Mouse (Mus musculus) liver, embryonic 16.5 days (tissue): Measurements from ENCODE around the gene Selenoo. TPM values are rescaled to one million over a fixed set of nuclear protein-coding genes. Genes with fewer than 3 reads are reported as not detected.

Experiments
- ATAC-seq: fragments of 200-750 bp; cut with Nextera tagmentation; 2 replicates; pipeline ENCODE4 v1.8.0; 2017; ENCODE audit warnings: low read depth, mild to moderate bottlenecking, moderate number of reproducible peaks, moderate library complexity
- H3K27ac ChIP-seq: fragments of 300-500 bp; sonication (generic); 2 replicates; pipeline ENCODE4 v1.5.1; 2014; ENCODE audit warnings: mild to moderate bottlenecking, low read length
- H3K27me3 ChIP-seq: fragments of 300-500 bp; sonication (generic); 2 replicates; pipeline ENCODE4 v1.6.1; 2014; ENCODE audit warnings: low read depth, low read length, mixed read lengths; ENCODE audit not compliant: control insufficient read depth, insufficient read depth
- H3K36me3 ChIP-seq: fragments of 300-500 bp; sonication (generic); 2 replicates; pipeline ENCODE4 v1.6.1; 2014; ENCODE audit warnings: mild to moderate bottlenecking; ENCODE audit not compliant: control insufficient read depth, insufficient read depth
- H3K4me1 ChIP-seq: fragments of 300-500 bp; sonication (generic); 2 replicates; pipeline ENCODE4 v1.6.1; 2014; ENCODE audit warnings: low read depth, low read length, mixed read lengths; ENCODE audit not compliant: control insufficient read depth
- H3K4me2 ChIP-seq: fragments of 300-500 bp; sonication (generic); 2 replicates; pipeline ENCODE4 v1.6.1; 2014; ENCODE audit warnings: low read depth, low read length, mixed read lengths
- H3K4me3 ChIP-seq: fragments of 300-500 bp; sonication (generic); 2 replicates; pipeline ENCODE4 v1.5.1; 2014; ENCODE audit warnings: low read depth, mild to moderate bottlenecking, low read length
- H3K9ac ChIP-seq: fragments of 300-500 bp; sonication (generic); 2 replicates; pipeline ENCODE4 v1.6.1; 2014; ENCODE audit warnings: low read depth, low read length
- H3K9me3 ChIP-seq: fragments of 300-500 bp; sonication (generic); replicated peaks from 2 replicates; pipeline ENCODE4 v1.6.1; 2016; ENCODE audit warnings: low read length; ENCODE audit not compliant: control insufficient read depth
- WGBS: fragments of 180-500 bp; shearing (Covaris S2); extraction: QIAGEN DNeasy Blood & Tissue Kit; methylation state at CpG from one replicate; pipeline ENCODE4 v1.1.7; 2014; ENCODE audit not compliant: insufficient replicate concordance; 5-methylcytosine and 5-hydroxymethylcytosine counted together
- polyA plus RNA-seq: library from polyadenylated mRNA; unstranded; fragments of >200 nt; fragmentation: Nextera tagmentation; extraction: Ambion mirVana; gene quantifications from 2 replicates; pipeline ENCODE4 v1.2.1, GENCODE M21; 2015

The Selenoo gene
- polyA plus RNA-seq, 1 experiment from 2014 or later, result 9.1 TPM

DNA sequence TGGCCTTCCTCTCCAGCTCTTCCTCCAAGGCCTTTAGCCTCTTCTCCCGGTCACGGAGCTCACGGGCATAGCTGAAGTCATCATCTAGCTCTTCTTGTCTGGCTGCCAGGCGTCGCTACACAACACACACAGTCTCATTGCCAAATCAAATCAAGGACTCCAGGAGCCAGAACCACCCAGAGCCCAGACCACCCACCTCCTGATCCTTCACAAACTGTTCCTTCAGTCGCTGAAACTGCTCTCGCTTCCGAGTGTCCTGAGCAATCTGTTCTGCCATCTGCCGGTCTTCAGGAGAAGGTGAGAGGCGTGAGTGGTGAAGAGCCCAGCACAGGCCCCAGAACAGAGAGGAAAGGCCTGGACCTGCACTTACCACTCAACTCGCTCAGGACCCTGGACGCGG is 17.2 kb downstream of the Selenoo start:
- Histone ChIP-seq H3K4me3 (no peak overlapping the region), H3K9me3 (no peaks in the 10 kb centered on the region), H3K4me1 (no peaks in the 10 kb centered on the region), H3K9ac (no peak overlapping the region), H3K4me2 (no peak overlapping the region), H3K27me3 (no peaks in the 10 kb centered on the region), H3K36me3 (peaks cover 56% of the 10 kb centered on the region), H3K27ac (no peak overlapping the region)
- ATAC-seq, result no peak
- 86% methylated on average over 13 of the region's 13 CpGs for WGBS

DNA sequence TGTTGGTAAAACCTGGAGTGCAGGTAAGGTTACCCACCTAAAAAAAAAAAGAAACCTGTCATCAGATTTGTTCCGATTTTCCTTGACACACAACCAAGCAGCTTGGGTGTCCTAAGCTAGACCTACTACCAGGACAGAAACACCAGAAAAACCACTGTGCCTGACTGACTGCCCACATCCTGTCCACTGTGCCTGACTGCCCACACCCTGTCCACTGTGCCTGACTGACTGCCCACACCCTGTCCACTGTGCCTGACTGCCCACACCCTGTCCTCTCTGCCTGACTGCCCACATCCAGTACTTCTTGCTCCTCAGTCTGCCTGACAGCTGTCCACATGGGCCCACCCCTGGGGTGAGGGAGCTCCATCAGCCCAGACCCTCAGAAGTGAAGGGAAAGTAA is 18.1 kb downstream of the Selenoo start:
- 69% methylated on average over 1 of the region's 1 CpGs for whole genome bisulfite sequencing
- no peak overlapping the region for H3K4me3 ChIP-seq
- H3K36me3 ChIP-seq, result peaks cover 52% of the 10 kb centered on the region
- H3K4me2 ChIP-seq, result no peak overlapping the region
- H3K27me3 ChIP-seq, result no peaks in the 10 kb centered on the region
- no peak overlapping the region for H3K27ac ChIP-seq
- no peaks in the 10 kb centered on the region for H3K9me3 ChIP-seq
- no peak for ATAC-seq
- H3K9ac ChIP-seq, result no peak overlapping the region
- H3K4me1 ChIP-seq, result no peaks in the 10 kb centered on the region

DNA sequence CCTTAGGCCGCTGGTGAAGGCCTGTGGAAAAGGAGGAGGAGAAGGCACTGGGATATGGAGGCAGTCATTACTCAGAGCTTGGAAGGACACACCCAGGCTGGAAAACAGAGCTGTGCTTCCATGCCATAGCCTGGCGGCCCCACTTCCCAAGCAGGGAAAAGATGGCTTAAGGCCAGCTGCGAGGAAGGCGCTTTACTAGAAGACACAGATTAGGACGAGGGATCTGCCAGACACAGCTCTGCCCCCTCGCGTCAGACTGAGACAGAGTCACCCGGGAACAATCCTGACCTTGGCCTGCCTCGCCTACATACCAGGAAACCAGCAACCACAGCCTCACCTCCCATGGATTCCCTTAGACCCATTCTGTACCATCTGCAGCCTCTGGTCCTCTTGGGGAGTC is 21.3 kb downstream of the Selenoo start:
- Histone ChIP-seq H3K27ac (no peak overlapping the region), H3K27me3 (no peaks in the 10 kb centered on the region), H3K4me2 (no peak overlapping the region), H3K4me3 (no peak overlapping the region), H3K9me3 (no peaks in the 10 kb centered on the region), H3K9ac (no peak overlapping the region), H3K36me3 (peaks cover 40% of the 10 kb centered on the region), H3K4me1 (no peaks in the 10 kb centered on the region)
- ATAC-seq, result no peak
- 77% methylated on average over 9 of the region's 9 CpGs for WGBS

DNA sequence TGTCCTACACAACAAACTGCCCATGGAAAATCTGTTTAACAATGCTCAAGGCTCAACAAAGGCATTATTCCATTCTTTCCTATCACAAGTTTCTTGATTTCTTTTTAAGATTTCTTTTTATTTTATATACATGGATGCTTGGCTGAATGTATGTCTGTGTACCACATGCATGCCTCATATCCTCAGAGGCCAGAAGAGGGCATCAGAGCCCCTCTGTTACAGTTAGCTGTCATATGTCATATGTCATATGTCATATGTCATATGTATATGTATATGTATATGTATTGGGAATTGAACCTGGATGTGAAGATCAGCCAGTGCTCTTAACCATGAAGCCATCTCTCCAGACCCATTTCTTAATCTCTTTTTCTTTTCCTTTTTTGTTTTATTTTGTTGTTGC is 29.1 kb downstream of the Selenoo start:
- Histone ChIP-seq H3K9ac (no peak overlapping the region), H3K9me3 (no peaks in the 10 kb centered on the region), H3K36me3 (peaks cover 16% of the 10 kb centered on the region), H3K27me3 (no peaks in the 10 kb centered on the region), H3K4me1 (peaks cover 24% of the 10 kb centered on the region), H3K27ac (no peak overlapping the region), H3K4me2 (no peak overlapping the region), H3K4me3 (no peak overlapping the region)
- no peak for ATAC-seq

DNA sequence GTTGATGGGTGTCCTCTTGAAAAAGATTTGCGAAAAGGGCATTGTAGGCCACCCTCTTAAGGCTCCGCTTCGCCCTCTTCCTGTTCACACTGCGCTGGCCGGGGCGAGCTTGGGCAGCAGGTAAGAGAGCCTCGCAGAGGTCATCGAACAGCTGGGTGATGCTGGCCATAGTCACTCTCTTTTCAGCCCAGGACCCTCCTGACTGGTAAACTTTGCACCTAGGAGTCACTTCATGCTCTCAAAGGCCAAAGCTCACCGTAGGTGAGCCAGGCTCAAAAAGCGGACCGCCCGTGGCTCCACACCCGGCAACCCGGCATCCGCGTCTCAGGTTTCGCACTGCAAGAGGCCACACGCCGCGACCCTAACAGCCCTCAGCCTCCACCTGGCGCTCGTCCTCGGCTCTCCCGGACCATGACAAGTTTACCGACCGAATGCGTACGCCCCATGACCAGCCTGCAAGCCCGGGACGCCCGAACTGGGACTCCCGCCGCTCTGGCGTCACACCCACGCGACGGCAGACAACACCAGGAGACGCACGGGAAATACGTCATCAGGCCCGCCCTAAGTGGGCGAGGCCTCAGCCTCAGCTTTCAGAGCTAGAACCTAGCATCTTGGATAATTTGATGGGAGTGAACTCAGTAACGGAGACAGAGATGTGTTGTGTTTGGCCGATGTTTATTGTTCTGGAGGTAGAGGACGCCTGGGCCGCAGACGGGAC is 33.9 kb downstream of the Selenoo start, which contains the start of gene Tubgcp6:
TSS of gene Tubgcp6 (minus strand) at position 464 of the 718 bp plus-strand sequence.
- under 1% methylated on average over 47 of the region's 47 CpGs for WGBS
- H3K36me3 ChIP-seq, result no peaks in the 10 kb centered on the region
- H3K9me3 ChIP-seq, result no peaks in the 10 kb centered on the region
- H3K9ac ChIP-seq, result peak within 1 kb of the TSS; percentile 85
- H3K27ac ChIP-seq, result peak within 1 kb of the TSS; percentile 75
- H3K4me2 ChIP-seq, result peak within 1 kb of the TSS; percentile 90
- peak within 1 kb of the TSS; percentile 91 for H3K4me3 ChIP-seq
- H3K27me3 ChIP-seq, result no peaks in the 10 kb centered on the region
- ATAC-seq, result peak; percentile 91
- peaks cover 36% of the 10 kb centered on the region for H3K4me1 ChIP-seq

DNA sequence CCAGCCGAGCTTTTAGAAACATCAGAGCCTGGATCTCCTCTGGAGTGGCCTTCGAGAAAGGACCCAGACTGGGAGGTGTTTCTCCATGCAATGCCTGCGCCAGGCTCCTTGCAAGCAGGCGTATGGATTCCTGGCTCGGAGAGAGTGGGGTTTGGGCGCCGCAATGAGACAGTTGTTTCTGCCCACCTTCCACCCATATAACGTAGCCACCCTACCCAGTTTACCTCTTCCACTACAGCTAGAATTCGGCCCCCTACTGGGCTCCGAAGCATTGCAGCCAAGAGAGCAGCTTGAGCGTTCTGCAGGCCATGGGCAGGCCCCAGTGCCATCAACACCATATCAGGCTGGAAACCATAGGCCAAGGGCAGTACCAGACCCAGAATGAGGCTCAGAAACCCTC is 34.7 kb downstream of the Selenoo start:
- 39% methylated on average over 11 of the region's 11 CpGs for WGBS
- peak overlapping the region; percentile 90 for H3K4me2 ChIP-seq

DNA sequence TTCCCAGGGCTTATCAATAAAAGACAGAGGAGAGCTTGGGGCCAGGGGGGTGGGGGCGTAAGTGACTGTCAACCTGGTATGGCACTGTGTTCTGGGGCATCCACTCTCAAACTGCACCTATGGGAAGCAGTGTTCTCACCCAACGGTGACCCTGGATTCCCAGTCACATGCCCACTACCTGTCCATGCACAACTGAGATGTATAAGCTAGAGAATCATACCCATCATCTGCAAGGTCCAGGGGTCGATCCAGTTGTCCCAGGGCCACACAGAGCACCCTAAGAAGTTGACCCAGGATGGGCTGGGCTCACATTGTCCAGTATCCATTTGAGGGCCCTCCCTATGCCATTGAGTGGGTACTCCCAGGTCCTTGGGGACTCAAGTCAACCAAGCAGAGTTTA is 35.4 kb downstream of the Selenoo start:
- Histone ChIP-seq H3K4me2 (no peak overlapping the region), H3K36me3 (no peaks in the 10 kb centered on the region), H3K9ac (no peak overlapping the region), H3K27ac (no peak overlapping the region), H3K27me3 (no peaks in the 10 kb centered on the region), H3K4me3 (no peak overlapping the region), H3K4me1 (peaks cover 45% of the 10 kb centered on the region), H3K9me3 (no peaks in the 10 kb centered on the region)
- WGBS, result 71% methylated on average over 3 of the region's 3 CpGs
- ATAC-seq, result no peak

More for the DNA sequence above, 34.7 kb downstream of the Selenoo start:
- Histone ChIP-seq H3K36me3 (no peaks in the 10 kb centered on the region), H3K4me3 (peak overlapping the region; percentile 91), H3K4me1 (peaks cover 40% of the 10 kb centered on the region), H3K27me3 (no peaks in the 10 kb centered on the region), H3K27ac (peak overlapping the region; percentile 63), H3K9me3 (no peaks in the 10 kb centered on the region), H3K9ac (peak overlapping the region; percentile 85)
- ATAC-seq, result no peak

DNA sequence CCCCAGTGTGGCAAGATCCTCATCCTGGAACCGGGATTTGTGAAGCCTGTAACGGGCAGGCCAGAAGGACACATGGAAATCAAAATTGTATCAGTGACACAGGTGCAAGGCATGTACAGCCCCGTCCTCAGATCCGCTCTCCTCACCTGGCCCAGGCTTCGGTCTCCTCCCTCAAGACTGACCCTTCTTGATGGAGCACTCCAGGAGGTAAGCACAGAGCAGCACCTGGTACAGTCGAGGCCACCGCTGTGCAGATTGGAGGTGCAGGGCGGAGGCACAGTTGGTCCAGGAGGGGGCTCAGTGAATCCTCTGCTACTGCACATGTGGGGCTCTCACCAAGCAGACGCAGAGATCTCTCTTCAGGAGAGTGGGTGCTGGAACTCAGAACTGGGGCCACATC is 36.5 kb downstream of the Selenoo start:
- no peak overlapping the region for H3K4me2 ChIP-seq
- WGBS, result 83% methylated on average over 9 of the region's 9 CpGs
- peaks cover 42% of the 10 kb centered on the region for H3K4me1 ChIP-seq

DNA sequence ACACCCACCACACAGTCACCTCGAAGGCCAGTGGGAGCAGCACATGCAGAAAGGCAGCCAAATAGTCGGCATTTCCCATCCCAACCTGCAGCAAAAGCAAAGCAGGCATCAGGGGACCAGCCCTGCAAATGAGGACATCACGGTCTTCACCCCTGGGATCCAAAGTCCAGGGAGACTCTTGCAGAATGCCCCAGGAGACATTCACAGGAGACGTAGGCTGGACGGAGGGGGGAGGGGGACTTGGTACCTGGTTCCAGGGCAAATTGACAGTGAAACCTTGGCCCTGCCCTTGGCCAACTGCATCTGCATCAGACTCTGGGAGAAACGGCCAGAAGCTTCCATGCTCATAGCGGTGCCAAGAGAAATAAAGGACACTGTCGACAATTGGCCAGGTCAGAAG is 37.7 kb downstream of the Selenoo start:
- ATAC-seq, result no peak
- peaks cover 29% of the 10 kb centered on the region for H3K4me1 ChIP-seq
- no peak overlapping the region for H3K9ac ChIP-seq
- no peaks in the 10 kb centered on the region; the same call in 1 of the 2 replicates for H3K27me3 ChIP-seq
- no peak overlapping the region for H3K4me3 ChIP-seq
- 75% methylated on average over 8 of the region's 8 CpGs for WGBS
- no peak overlapping the region for H3K27ac ChIP-seq
- no peak overlapping the region for H3K4me2 ChIP-seq
- no peaks in the 10 kb centered on the region for H3K36me3 ChIP-seq
- no peaks in the 10 kb centered on the region for H3K9me3 ChIP-seq

More for the DNA sequence above, 36.5 kb downstream of the Selenoo start:
- ATAC-seq, result no peak
- no peak overlapping the region for H3K27ac ChIP-seq
- no peaks in the 10 kb centered on the region for H3K36me3 ChIP-seq
- H3K9ac ChIP-seq, result no peak overlapping the region
- H3K4me3 ChIP-seq, result no peak overlapping the region
- no peaks in the 10 kb centered on the region for H3K9me3 ChIP-seq
- H3K27me3 ChIP-seq, result no peaks in the 10 kb centered on the region
